Mouse (Mus musculus): ENCODE measurements around the gene Zfp91.

Zfp91 gene

DNA sequence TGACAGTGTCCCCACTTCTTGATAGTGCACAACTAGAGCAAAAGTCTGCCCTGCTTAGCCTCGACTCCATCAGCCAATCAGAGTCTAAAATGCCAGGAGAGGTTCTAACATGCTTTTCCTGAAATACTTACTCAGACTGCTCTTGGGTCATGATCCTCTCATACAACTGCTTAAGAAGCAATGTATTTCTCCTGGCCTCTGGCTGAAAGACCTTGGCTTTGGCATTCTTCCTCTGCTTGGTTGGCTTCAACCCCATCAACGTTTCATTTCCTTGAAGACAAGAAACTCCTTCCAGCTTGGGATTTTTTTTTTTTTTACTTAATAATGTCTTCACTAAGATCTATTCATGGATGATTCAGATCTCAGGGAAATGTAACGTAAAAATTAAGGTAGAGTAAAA is 39.6 kb downstream of the Zfp91 start:
- no peak for TF ChIP-seq GATA4 (IDR thresholded peaks at IDR 0.05; ENCODE audit: insufficient replicate concordance, low read length)

GRCm38 (mm10) chr19:12731950-12732349 is 64.0 kb downstream of the Zfp91 start:
- no peak for TF ChIP-seq GATA4 (IDR thresholded peaks at IDR 0.05; ENCODE audit: insufficient replicate concordance, low read length)

DNA sequence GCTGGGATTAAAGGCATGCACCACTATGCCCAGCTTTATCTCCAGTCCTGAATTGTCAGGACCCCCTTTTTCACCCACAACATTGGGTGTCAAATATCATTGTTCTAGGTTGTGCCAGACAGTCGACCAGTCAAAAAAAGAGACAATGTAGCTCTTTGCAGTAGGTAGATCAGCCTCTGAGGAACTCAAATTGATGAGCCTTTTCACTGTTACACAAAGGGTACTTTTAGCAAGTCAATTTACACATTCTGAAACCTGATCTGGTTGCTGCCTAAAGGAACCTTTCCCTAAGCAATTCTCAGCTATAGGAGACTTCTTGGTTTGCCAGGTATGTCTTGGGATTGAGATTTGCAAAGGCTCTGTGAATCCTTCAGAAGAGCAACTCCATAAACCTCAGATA is 64.9 kb downstream of the Zfp91 start:
- TF ChIP-seq GATA4 (IDR thresholded peaks at IDR 0.05; ENCODE audit: insufficient replicate concordance, low read length) = no peak

- no peak for TF ChIP-seq GATA4 (IDR thresholded peaks at IDR 0.05; ENCODE audit: insufficient replicate concordance, low read length)
Observed at GRCm38 (mm10) chr19:12725851-12726250, 70.1 kb downstream of the Zfp91 start.

GRCm38 (mm10) chr19:12722308-12722707 is 73.6 kb downstream of the Zfp91 start:
- no peak for TF ChIP-seq GATA4 (IDR thresholded peaks at IDR 0.05; ENCODE audit: insufficient replicate concordance, low read length)

- no peak for TF ChIP-seq GATA4 (IDR thresholded peaks at IDR 0.05; ENCODE audit: insufficient replicate concordance, low read length)
Observed at GRCm38 (mm10) chr19:12720463-12720862, 75.5 kb downstream of the Zfp91 start.

DNA sequence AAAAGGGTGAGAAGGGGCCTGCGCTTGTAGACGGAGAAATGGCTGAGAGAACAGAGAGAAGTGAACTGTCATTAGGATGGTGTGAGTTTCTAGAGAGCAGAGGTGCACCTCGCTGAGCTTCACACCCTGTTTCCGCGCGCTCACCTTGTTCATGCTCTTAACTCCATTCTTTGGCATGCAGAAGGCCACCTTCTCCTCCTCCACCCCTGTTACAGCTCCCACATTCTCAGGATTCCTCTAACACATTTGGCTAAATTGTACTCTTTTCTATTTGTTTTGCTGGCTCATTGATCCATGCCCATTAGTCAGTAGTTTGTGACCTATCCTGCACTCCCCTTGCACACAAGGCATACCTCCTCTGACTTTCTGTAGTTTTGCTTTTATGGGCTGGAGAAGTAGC is 76.7 kb downstream of the Zfp91 start:
- TF ChIP-seq GATA4 (IDR thresholded peaks at IDR 0.05; ENCODE audit: insufficient replicate concordance, low read length) = no peak

All from liver, adult (tissue).